Mouse (Mus musculus): ENCODE results near the gene Slc12a8.

The Slc12a8 gene

DNA sequence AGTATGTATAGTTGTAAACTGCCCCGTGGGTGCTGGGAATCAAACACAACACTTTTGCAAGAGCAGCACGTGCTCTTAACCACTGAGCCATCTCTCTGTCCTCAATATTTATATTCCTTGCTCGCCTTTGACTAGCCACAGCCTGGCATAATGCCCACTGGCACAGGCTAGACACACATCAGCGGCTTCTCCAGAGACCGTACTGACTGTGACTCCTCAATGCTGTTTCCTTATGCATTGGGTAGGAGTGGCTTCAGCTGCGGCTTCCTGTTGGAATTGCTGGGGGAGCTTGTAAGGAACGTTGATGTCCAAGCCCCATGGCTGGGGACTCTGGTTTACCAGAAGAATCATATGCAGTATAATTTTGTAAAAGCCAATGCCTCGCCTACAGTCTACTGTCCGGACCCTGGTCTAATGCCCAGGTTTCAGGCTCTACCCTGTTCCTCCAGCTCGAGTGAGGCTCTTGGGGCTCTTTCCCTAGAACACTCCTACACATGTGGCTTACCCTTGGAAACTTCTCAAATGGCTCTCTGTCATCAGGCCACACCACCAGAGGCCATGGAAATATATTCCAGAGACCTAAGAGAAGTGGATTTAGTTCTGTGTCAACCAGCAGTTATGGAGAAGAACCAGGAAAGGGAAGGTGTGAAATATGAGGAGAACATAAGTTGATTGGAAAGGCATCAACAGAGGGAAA is 158.2 kb downstream of the Slc12a8 start:
- no peak for DNase-seq (ENCODE audit: extremely low spot score)

DNA sequence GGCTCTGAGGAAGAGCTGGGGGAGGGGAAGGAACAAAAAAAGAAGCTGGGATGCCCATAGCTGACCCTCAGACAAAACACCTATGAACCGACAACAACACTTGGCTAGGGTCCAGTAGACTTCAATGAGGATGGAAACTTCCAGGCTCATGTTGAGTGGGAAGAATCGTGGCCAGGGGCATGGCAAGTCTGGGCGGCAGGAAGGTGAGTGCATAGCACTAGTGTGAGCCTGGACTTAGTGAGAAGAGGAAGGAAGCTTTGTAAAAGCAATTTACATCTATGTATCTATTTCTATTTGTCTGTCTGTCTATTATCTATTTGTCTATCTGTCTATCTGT is 158.7 kb downstream of the Slc12a8 start:
- no peak for DNase-seq (ENCODE audit: extremely low spot score)

DNA sequence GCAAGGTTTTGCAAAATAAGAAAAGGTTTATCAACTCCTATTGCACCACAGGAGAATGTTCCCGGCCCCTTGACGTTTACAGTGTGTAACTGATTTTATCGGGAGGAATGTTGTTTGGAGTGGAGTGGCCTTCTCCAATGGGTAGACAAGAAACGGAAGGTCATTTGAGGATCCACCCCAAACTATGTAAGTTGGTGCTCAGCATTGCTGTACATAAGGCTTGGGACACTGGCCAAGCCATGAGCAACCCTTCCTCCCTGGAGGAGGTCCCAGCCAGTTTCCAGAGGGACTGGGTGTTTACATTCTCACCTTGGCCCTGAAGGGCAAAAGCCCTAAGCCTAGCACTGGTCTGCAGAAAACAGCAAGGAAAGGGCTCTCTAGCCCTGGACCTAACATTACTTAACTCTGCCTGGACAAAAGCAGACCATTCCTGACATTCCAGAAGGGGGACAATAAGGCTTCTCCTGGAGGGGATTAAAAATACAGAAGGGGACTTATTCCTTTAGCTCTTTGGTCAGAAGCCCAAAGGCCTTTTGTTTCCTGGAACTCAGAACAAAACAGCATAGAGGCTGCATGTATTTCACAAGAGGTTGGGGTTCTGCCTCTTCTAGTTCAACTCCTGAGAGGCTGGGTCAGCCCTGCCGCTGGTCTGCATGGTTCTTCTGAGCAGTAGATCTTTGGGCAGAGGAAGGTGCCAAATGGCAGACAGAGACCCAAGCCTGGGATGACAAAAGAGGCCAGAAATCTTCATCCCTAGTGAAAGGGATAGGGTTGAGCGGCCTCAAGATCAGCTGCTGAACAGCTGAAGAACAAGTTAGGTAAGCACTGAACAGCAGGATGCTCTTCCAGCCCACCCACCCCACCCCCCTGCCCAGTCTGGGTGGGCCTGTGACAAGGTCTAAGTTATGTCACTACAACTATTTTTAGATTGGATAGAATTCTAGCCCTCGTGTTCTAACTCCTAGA is 159.5 kb downstream of the Slc12a8 start:
- no peak for DNase-seq (ENCODE audit: extremely low spot score)

GRCm38 (mm10) chr16:33677313-33677690 is 160.2 kb downstream of the Slc12a8 start:
- DNase-seq (ENCODE audit: extremely low spot score) = no peak

DNA sequence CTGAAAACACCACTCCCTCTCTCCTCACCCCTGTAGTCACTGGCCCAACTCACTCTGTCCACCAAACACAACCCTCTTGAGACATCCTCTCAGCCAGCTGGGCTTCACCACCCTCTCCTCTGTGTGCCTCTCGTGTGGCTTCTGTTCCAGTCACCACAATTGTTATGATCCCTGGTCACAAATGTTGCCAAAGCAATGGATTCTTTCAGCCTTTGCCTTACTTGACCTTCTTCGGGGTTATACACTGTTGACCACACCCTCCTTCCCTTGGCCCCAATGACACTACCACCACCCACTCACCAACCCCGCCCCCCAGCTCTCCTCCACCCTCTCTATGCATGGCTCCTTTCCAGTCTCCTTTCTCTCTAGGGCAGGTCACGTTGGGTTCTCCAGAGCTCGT is 160.8 kb downstream of the Slc12a8 start:
- no peak for DNase-seq (ENCODE audit: extremely low spot score)

- no peak for DNase-seq (ENCODE audit: extremely low spot score)
Observed at GRCm38 (mm10) chr16:33680271-33680670, 163.1 kb downstream of the Slc12a8 start.

GRCm38 (mm10) chr16:33680816-33681215 is 163.7 kb downstream of the Slc12a8 start:
- no peak for DNase-seq (ENCODE audit: extremely low spot score)

DNA sequence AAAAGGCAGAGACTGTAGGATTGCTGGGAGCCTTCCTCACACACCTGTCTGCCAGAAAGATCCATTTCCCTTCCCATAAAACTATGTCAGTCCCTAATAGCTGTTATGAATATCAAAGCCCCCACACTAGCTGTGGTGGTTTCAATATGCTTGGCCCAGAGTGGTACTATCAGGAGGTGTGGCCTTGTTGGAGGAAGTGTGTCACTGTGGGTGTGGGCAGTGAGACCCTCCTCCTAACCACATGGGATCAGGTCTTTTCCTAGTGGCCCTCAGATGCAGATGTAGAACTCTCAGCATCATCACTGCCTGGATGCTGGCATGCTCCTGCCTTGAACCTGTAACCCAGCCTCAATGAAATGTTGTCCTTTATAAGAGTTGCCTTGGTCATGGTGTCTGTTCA is 164.5 kb downstream of the Slc12a8 start:
- no peak for DNase-seq (ENCODE audit: extremely low spot score)

DNA sequence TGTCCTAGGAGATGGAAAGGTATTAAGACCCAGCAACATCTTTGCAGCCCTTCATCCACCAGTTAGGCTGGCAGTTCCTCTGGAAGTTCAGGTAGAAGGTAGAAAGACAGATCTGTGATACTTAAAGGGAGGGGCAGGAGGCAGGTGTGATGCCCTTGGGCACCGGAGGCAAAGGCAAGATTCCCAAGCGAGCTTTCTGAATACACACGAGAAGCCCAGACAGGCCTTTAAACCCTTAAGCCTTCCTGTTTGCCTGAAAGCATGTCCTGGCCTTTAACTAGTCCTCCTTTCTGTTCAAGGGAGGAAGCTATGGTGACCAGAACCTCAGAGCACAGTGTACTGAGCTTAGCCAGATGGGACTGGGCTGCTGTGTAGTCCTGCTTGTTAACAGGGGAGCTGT is 165.5 kb downstream of the Slc12a8 start:
- no peak for DNase-seq (ENCODE audit: extremely low spot score)

DNA sequence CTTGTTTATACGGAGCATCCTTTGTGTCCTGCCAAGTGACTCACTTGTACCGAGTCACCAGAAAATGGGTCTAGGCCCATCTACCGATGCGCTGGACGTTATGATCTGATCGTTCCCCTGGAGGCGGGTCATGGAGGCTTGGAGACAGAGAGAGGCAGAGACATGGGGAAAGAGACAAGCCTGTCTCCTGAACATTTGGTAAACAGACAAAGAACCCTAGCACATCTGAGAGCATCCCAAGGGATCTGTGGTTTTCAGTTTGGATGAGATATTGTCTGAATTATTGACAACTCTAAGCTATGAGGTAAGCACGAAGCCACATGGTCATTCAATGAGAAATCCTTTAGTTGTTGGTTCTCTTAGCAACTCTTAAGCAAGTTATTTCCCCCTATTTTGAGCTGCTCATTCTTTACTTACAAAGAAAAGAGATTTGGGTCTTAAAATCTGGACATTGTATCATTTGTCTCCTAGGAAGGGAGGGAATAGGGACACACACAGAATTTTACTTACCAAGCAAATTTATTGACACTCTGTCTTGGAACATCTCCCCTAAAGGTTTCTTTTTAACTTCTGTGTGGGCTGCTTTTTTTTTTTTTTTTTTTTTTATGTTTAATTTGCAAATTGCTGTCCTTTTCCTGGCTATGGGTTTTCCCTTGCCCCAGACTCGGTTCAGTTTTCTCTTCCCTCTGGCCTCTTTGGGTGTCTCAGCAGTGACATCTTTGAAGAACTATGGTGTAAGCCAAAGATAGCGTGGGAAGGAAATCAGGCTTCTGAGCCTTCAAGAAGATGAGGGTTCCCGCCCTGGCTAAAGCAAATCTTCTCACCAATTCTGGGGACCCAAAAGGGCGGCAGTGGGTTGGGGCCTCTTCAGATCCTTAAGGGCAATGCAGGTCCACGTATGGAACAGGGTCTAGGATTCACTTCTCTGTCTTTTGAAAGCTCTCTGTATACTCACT is 166.4 kb downstream of the Slc12a8 start:
- DNase-seq (ENCODE audit: extremely low spot score) = no peak

DNA sequence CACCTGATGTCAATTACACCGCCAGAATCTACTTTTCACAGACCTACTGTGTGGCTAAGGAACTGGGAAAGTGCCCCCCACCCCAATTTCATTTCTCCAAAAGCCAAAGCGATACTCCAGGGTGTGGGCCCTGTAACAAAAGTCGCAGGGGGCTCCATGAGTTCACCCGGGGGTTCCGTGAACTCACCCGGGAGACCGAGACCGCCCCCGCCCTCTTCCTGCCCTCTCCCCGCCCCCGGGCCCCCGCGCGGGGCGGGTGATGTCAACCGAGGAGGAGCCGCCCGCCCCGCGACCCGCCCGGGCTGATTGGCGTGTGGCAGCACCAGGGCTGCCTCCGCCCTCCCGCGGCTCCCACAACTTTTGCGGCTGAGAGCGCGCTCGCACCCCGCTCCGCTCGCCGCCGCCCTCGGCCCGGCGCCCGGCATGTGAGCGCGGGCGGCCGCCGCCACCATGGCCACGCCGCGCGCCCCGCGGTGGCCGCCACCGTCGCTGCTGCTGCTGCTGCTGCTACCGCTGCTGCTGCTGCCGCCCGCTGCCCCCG is 167.1 kb downstream of the Slc12a8 start, which contains the start of gene Heg1:
TSS of gene Heg1 (plus strand) at position 209 of the 541 bp plus-strand sequence.
- peak; percentile 78 for DNase-seq (ENCODE audit: extremely low spot score)

- DNase-seq (ENCODE audit: extremely low spot score) = peak; percentile 58
Observed at GRCm38 (mm10) chr16:33684703-33685701, 167.9 kb downstream of the Slc12a8 start.

DNA sequence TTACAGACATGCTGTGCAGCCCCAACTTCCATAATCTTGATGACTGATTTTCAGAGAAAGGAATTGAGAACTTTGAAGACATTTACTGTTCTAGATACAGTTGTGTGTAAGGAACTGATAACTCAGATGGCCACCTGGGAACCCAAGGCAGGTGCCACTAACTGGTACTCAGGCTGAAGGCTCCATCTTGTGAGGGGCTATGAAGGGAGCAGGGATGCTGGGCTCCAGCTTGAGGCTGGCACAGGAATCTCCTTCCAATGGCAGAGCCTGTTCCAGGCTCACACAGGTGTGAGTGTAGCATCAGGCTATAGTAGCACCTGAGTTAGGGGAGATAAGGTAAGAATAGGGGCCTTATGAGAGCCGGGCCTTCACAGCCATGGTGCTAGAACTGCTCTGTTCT is 168.9 kb downstream of the Slc12a8 start:
- no peak for DNase-seq (ENCODE audit: extremely low spot score)

GRCm38 (mm10) chr16:33687724-33688123 is 170.6 kb downstream of the Slc12a8 start:
- no peak for DNase-seq (ENCODE audit: extremely low spot score)

- DNase-seq (ENCODE audit: extremely low spot score) = no peak
Observed at GRCm38 (mm10) chr16:33690975-33691747, 174.0 kb downstream of the Slc12a8 start.

DNA sequence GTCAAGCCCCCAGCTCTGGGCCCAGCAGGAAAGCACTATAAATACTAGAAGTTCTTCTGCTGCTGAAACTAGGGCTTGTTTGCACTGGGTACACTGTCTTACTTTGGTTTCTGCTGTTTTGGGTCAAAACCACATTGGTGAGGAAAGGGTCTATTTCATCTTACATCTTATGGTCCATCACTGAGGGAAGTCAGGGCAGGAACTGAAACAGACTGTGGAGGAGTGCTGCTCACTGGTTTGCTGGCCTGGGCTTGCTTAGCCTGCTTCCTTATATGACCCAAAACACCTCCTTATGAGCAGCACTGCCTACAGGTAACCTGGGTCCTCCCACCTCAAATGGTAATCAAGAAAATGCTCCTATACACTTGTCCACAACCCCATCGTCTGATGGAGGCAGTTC is 176.4 kb downstream of the Slc12a8 start:
- no peak for DNase-seq (ENCODE audit: extremely low spot score)

DNA sequence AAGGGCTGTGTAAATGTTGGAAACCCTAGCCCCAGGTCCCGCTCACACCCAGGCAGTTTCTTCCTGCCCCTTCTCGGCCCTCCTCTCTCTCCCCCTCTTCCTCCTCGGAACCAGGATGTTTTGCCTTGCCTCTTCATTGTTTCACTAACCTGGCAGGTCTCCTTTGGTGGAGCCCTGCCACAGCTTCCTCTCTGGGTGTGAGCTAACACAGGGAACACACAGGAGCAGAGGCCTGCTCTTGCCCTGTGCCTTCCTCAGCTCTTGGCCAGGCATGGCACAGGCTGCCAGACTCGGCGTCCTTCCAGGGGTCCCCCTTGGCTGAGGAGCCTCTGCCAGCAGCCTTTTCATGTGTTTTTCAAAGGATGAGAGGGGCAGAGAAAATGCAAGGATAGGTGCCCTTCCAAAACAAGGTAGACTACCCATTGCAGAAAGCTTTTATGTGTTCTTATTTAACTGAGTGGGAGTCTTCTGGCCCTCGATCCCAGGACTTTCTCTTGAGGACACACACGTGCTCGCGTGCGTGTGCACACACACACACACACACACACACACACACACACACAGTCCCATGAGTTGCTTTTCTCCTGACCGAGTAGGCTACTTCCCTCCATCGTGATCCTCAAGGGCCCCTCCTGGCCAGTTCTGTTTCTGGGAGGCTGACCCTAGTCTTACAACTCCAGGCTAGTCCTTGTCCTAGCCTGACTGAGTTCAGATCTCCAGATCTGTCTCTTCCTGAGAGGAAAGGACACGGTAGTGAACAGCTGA is 179.9 kb downstream of the Slc12a8 start:
- DNase-seq (ENCODE audit: extremely low spot score) = no peak

GRCm38 (mm10) chr16:33697576-33698276 is 180.6 kb downstream of the Slc12a8 start:
- DNase-seq (ENCODE audit: extremely low spot score) = no peak

All from embryo, embryonic 9.5 days (tissue).